Mouse (Mus musculus) R1 (cell line): ENCODE results near the gene Map7d1.

Source experiments
- DNase-seq: peaks from one replicate; pipeline ENCODE4 v3.0.0-alpha.2; 2018; ENCODE audit warnings: low read depth, low spot score

Gene Map7d1

GRCm38 (mm10) chr4:126269292-126269691 is 13.1 kb upstream of the Map7d1 start:
- no peak for DNase-seq

- DNase-seq: peak; percentile 98
These were observed 6.1 kb upstream of the Map7d1 start, which contains the start of gene Trappc3 for GRCm38 (mm10) chr4:126262119-126262807. TSS of gene Trappc3 (plus strand) at chr4:126262325.

GRCm38 (mm10) chr4:126261675-126262074 is 5.5 kb upstream of the Map7d1 start:
- no peak for DNase-seq

GRCm38 (mm10) chr4:126261266-126261665 is 5.1 kb upstream of the Map7d1 start:
- no peak for DNase-seq

GRCm38 (mm10) chr4:126260520-126261201 is 4.5 kb upstream of the Map7d1 start:
- peak; percentile 92 for DNase-seq

GRCm38 (mm10) chr4:126259523-126260160 is 3.5 kb upstream of the Map7d1 start:
- DNase-seq: peak; percentile 95

- DNase-seq: no peak
These were observed 2.9 kb upstream of the Map7d1 start for GRCm38 (mm10) chr4:126259063-126259462.

GRCm38 (mm10) chr4:126256967-126257881 is 1.1 kb upstream of the Map7d1 start:
- no peak for DNase-seq

- peak; percentile 45 for DNase-seq
These were observed 786 bp downstream of the Map7d1 start for GRCm38 (mm10) chr4:126255113-126256001.

- peak; percentile 59 for DNase-seq
These were observed 1.6 kb downstream of the Map7d1 start for GRCm38 (mm10) chr4:126254315-126255112.

- no peak for DNase-seq
These were observed 2.4 kb downstream of the Map7d1 start for GRCm38 (mm10) chr4:126253637-126254272.

- DNase-seq: no peak
These were observed 3.5 kb downstream of the Map7d1 start for GRCm38 (mm10) chr4:126252411-126253237.

- DNase-seq: peak; percentile 53
These were observed 4.4 kb downstream of the Map7d1 start for GRCm38 (mm10) chr4:126251655-126252254.

- DNase-seq: no peak
These were observed 5.5 kb downstream of the Map7d1 start for GRCm38 (mm10) chr4:126250659-126251058.

GRCm38 (mm10) chr4:126248261-126248868 is 7.8 kb downstream of the Map7d1 start:
- DNase-seq: peak; percentile 99

- DNase-seq: peak; percentile 34
These were observed 9.8 kb downstream of the Map7d1 start for GRCm38 (mm10) chr4:126246202-126246889.

GRCm38 (mm10) chr4:126242510-126242909 is 13.6 kb downstream of the Map7d1 start:
- no peak for DNase-seq
